Mouse (Mus musculus) MEL (cell line): ENCODE data around the gene Eif2b1. TPM values are rescaled to one million over a fixed set of nuclear protein-coding genes. Genes with fewer than 3 reads are reported as not detected.
A peak's percentile ranks its signal among the peaks of the same experiment; 100 is the strongest.

Source experiments
- DNase-seq: peaks from one replicate; pipeline ENCODE4 v3.0.0; 2011; ENCODE audit warnings: low read depth, low spot score
- H3K27ac ChIP-seq: 2 replicates; pipeline ENCODE4 v1.5.1; 2012; ENCODE audit warnings: low read depth, mild to moderate bottlenecking, control low read depth, low read length, moderate library complexity; ENCODE audit not compliant: control insufficient read depth
- H3K27me3 ChIP-seq, 2 experiments: fragments of 150-350 bp in 1 of 2; sonication (generic) in 1 of 2; 2 replicates each; pipeline ENCODE4 v1.6.1; 2012; ENCODE audit warnings: low read length in 2 of 2, mild to moderate bottlenecking in 2 of 2, improper control_type of control experiment in 1 of 2, moderate library complexity in 1 of 2; ENCODE audit not compliant: insufficient read depth in 2 of 2, control insufficient read depth in 1 of 2
- H3K36me3 ChIP-seq, 2 experiments: 2 replicates each; pipeline ENCODE4 v1.6.1; 2012 to 2014; ENCODE audit warnings: low read length in 2 of 2, improper control_type of control experiment in 1 of 2, inconsistent platforms in 1 of 2, mild to moderate bottlenecking in 1 of 2; ENCODE audit not compliant: insufficient read depth in 2 of 2, control insufficient read depth in 1 of 2
- H3K4me1 ChIP-seq, 2 experiments: fragments of 150-350 bp in 1 of 2; sonication (generic) in 1 of 2; 2 replicates each; pipeline ENCODE4 v1.6.1; 2012; ENCODE audit warnings: low read length in 2 of 2, improper control_type of control experiment in 1 of 2, mild to moderate bottlenecking in 1 of 2; ENCODE audit not compliant: insufficient read depth in 2 of 2, control insufficient read depth in 1 of 2
- H3K4me3 ChIP-seq, 2 experiments: fragments of 150-350 bp in 1 of 2; sonication (generic) in 1 of 2; 2 replicates each; pipeline ENCODE4 v1.5.1; 2012; ENCODE audit warnings: low read depth in 2 of 2, low read length in 2 of 2, mild to moderate bottlenecking in 2 of 2, moderate library complexity in 2 of 2, control low read depth in 1 of 2, improper control_type of control experiment in 1 of 2; ENCODE audit not compliant: control insufficient read depth in 1 of 2, insufficient read depth in 1 of 2
- H3K79me2 ChIP-seq: 2 replicates; pipeline ENCODE4 v1.6.1; 2012; ENCODE audit warnings: mild to moderate bottlenecking, low read length, moderate library complexity; ENCODE audit not compliant: control insufficient read depth, poor library complexity, insufficient read depth
- H3K9ac ChIP-seq: 2 replicates; pipeline ENCODE4 v1.6.1; 2012; ENCODE audit warnings: low read depth, mild to moderate bottlenecking, control low read depth, low read length, moderate library complexity; ENCODE audit not compliant: control insufficient read depth, poor library complexity, severe bottlenecking
- H3K9me3 ChIP-seq: fragments of 150-350 bp; sonication (generic); replicated peaks from 2 replicates; pipeline ENCODE4 v1.6.1; 2012; ENCODE audit warnings: mild to moderate bottlenecking, low read length, improper control_type of control experiment, moderate library complexity; ENCODE audit not compliant: insufficient read depth
- BHLHE40 ChIP-seq: IDR thresholded peaks from 2 replicates; pipeline ENCODE4 v1.6.1; 2012; ENCODE audit warnings: low read depth, mild to moderate bottlenecking, inconsistent platforms, low read length, improper control_type of control experiment, borderline replicate concordance
- CHD1 ChIP-seq: IDR thresholded peaks from 2 replicates; pipeline ENCODE4 v1.6.1; 2012; ENCODE audit warnings: low read depth, mild to moderate bottlenecking, inconsistent platforms, low read length, improper control_type of control experiment
- ELF1 ChIP-seq: IDR thresholded peaks from 2 replicates; pipeline ENCODE4 v1.6.1; 2014; ENCODE audit warnings: low read depth, mild to moderate bottlenecking, inconsistent platforms, low read length, improper control_type of control experiment, moderate library complexity
- EP300 ChIP-seq, 2 experiments: IDR thresholded peaks; 2 replicates each; pipeline ENCODE4 v1.6.1; 2011; ENCODE audit warnings: improper control_type of control experiment in 2 of 2, low read length in 2 of 2, low read depth in 1 of 2, mild to moderate bottlenecking in 1 of 2
- JUND ChIP-seq: IDR thresholded peaks from 2 replicates; pipeline ENCODE4 v1.6.1; 2011; ENCODE audit warnings: low read depth, mild to moderate bottlenecking, improper control_type of control experiment, low read length
- MAX ChIP-seq: IDR thresholded peaks from 2 replicates; pipeline ENCODE4 v1.6.1; 2011; ENCODE audit warnings: low read length, improper control_type of control experiment
- MAZ ChIP-seq: IDR thresholded peaks from 2 replicates; pipeline ENCODE4 v1.6.1; 2012; ENCODE audit warnings: low read depth, mild to moderate bottlenecking, inconsistent platforms, low read length, improper control_type of control experiment
- MEF2A ChIP-seq: IDR thresholded peaks from 2 replicates; pipeline ENCODE4 v1.6.1; 2014; ENCODE audit warnings: low read depth, mild to moderate bottlenecking, inconsistent platforms, low read length, improper control_type of control experiment; ENCODE audit not compliant: poor library complexity, insufficient replicate concordance, severe bottlenecking; ENCODE audit errors: extremely low read depth
- MXI1 ChIP-seq: IDR thresholded peaks from 2 replicates; pipeline ENCODE4 v1.6.1; 2011; ENCODE audit warnings: mild to moderate bottlenecking, low read depth, low read length, improper control_type of control experiment
- MYB ChIP-seq: IDR thresholded peaks from 2 replicates; pipeline ENCODE4 v1.6.1; 2011; ENCODE audit warnings: mild to moderate bottlenecking, low read depth, low read length, improper control_type of control experiment
- MYC ChIP-seq: IDR thresholded peaks from 2 replicates; pipeline ENCODE4 v1.6.1; 2011; ENCODE audit warnings: low read depth, mild to moderate bottlenecking, low read length, improper control_type of control experiment, moderate library complexity
- NRF1 ChIP-seq: IDR thresholded peaks from 2 replicates; pipeline ENCODE4 v1.6.1; 2014; ENCODE audit warnings: low read depth, mild to moderate bottlenecking, inconsistent platforms, low read length, improper control_type of control experiment, moderate library complexity; ENCODE audit not compliant: poor library complexity, insufficient read depth, severe bottlenecking
- POLR2A ChIP-seq, 2 experiments: IDR thresholded peaks; 2 replicates each; pipeline ENCODE4 v1.6.1; 2011 to 2012; ENCODE audit warnings: low read length in 2 of 2, mild to moderate bottlenecking in 2 of 2, control low read depth in 1 of 2, improper control_type of control experiment in 1 of 2, low read depth in 1 of 2, moderate library complexity in 1 of 2; ENCODE audit not compliant: control insufficient read depth in 1 of 2, insufficient read depth in 1 of 2, poor library complexity in 1 of 2
- RAD21 ChIP-seq: IDR thresholded peaks from 2 replicates; pipeline ENCODE4 v1.6.1; 2011; ENCODE audit warnings: mild to moderate bottlenecking, low read depth, low read length, improper control_type of control experiment
- RCOR1 ChIP-seq: IDR thresholded peaks from 2 replicates; pipeline ENCODE4 v1.6.1; 2012; ENCODE audit warnings: low read depth, mild to moderate bottlenecking, inconsistent platforms, low read length, improper control_type of control experiment
- TAL1 ChIP-seq: IDR thresholded peaks from 2 replicates; pipeline ENCODE4 v1.6.1; 2012; ENCODE audit warnings: mild to moderate bottlenecking, inconsistent platforms, low read length, moderate library complexity, mixed read lengths
- TBP ChIP-seq: IDR thresholded peaks from 2 replicates; pipeline ENCODE4 v1.8.0; 2011; ENCODE audit warnings: low read depth, low read length, improper control_type of control experiment
- TCF12 ChIP-seq: IDR thresholded peaks from 2 replicates; pipeline ENCODE4 v1.6.1; 2014; ENCODE audit warnings: low read depth, mild to moderate bottlenecking, inconsistent platforms, low read length, improper control_type of control experiment, moderate library complexity
- UBTF ChIP-seq: IDR thresholded peaks from 2 replicates; pipeline ENCODE4 v1.6.1; 2012; ENCODE audit warnings: low read depth, mild to moderate bottlenecking, inconsistent platforms, low read length, improper control_type of control experiment, moderate library complexity, borderline replicate concordance; ENCODE audit not compliant: insufficient read depth
- USF1 ChIP-seq: IDR thresholded peaks from 2 replicates; pipeline ENCODE4 v1.6.1; 2014; ENCODE audit warnings: low read depth, mild to moderate bottlenecking, inconsistent platforms, low read length, improper control_type of control experiment, moderate library complexity
- ZKSCAN1 ChIP-seq: IDR thresholded peaks from 2 replicates; pipeline ENCODE4 v1.6.1; 2012; ENCODE audit warnings: low read depth, mild to moderate bottlenecking, inconsistent platforms, low read length, improper control_type of control experiment, moderate library complexity
- ZNF384 ChIP-seq: IDR thresholded peaks from 2 replicates; pipeline ENCODE4 v1.6.1; 2012; ENCODE audit warnings: low read depth, mild to moderate bottlenecking, inconsistent platforms, low read length, improper control_type of control experiment
- polyA plus RNA-seq, 2 experiments: library from polyadenylated mRNA; stranded (reverse) in 1 of 2; unstranded in 1 of 2; fragments of >175 nt in 1 of 2; fragments of >200 nt in 1 of 2; gene quantifications; 2 replicates each; pipeline versions ENCODE4 v1.2.1 to v1.2.4; 2012; ENCODE audit warnings: low replicate concordance in 2 of 2, low read depth in 1 of 2; ENCODE audit not compliant: insufficient read length in 2 of 2, insufficient read depth in 1 of 2, missing spikeins in 1 of 2
- total RNA-seq: library from RNA; depleted of rRNA; stranded (reverse); fragments of 300-350 nt; gene quantifications from 2 replicates; pipeline ENCODE4 v1.2.3, GENCODE M21; 2012

The Eif2b1 gene
- total and polyA plus RNA-seq, 3 experiments, result 119 to 599 (median 126) TPM

DNA sequence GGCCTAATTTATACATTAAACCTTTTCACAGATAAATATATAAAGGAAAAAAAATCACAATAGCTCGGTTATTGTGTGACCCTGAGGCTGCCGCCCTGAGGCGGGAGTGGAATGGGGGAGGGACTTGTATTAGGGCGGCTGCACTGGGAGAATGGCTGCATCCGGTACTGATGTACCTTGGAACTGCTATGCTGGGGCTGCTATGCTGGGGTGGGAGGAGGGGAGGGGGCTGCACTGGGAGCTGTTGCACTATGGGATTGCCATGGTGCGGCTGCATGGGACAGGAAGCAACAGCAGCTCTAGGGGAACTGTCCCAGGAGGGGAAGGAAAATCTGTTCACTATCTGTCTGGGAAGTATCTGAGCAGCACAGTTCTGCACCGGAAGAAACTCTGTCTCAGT, 46.5 kb downstream of the Eif2b1 start:
- TF ChIP-seq TAL1 (no peak), MYC (no peak), MAZ (no peak), TBP (no peak), UBTF (no peak), NRF1 (no peak), JUND (no peak), POLR2A (IDR thresholded peaks at IDR 0.05; ENCODE audit: control insufficient read depth in 1 of 2, insufficient read depth in 1 of 2, low read depth in 1 of 2, low read length in 2 of 2, poor library complexity in 1 of 2) (no peak), RAD21 (no peak), BHLHE40 (no peak), MAX (no peak)
- no peak overlapping the region for H3K4me3 ChIP-seq
- no peaks in the 10 kb centered on the region for H3K9me3 ChIP-seq
- H3K27me3 ChIP-seq, result no peaks in the 10 kb centered on the region
- no peak overlapping the region for H3K27ac ChIP-seq
- peaks cover 2% of the 10 kb centered on the region; the same call in 1 of the 2 replicates for H3K79me2 ChIP-seq
- H3K4me1 ChIP-seq, result peaks cover 14 to 19% of the 10 kb centered on the region in 2 experiments
- H3K36me3 ChIP-seq, result peaks cover 0 to 8% of the 10 kb centered on the region in 2 experiments; a peak in 2 of 4 replicates
- no peak overlapping the region for H3K9ac ChIP-seq
- DNase-seq, result no peak

DNA sequence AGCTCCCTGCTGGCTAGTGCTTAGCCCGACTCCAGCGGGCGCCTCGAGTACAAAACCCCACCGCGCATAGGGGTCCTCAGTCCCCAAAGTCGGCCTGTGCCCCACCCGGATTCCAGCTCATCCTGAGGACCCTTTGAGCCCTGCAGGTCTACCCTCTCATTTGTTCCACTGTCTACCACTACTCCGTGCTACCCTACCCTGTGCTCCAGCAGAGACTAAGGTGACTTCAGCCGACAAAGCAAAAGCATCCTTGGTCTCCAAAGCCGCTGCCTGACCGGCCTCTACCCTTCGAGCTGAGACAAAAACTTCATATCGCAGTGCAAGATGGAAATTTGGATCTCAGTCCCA, 47.4 kb downstream of the Eif2b1 start:
- Histone ChIP-seq H3K9me3 (no peaks in the 10 kb centered on the region), H3K79me2 (peaks cover 2% of the 10 kb centered on the region; the same call in 1 of the 2 replicates), H3K36me3 (peaks cover 0 to 8% of the 10 kb centered on the region in 2 experiments; a peak in 2 of 4 replicates), H3K9ac (peak overlapping the region; percentile 16), H3K4me1 (peaks cover 14 to 19% of the 10 kb centered on the region in 2 experiments), H3K27me3 (no peaks in the 10 kb centered on the region), H3K27ac (no peak overlapping the region), H3K4me3 (peak overlapping the region; percentile 78 to 99)
- TF ChIP-seq POLR2A (IDR thresholded peaks at IDR 0.05; ENCODE audit: control insufficient read depth in 1 of 2, insufficient read depth in 1 of 2, low read depth in 1 of 2, low read length in 2 of 2, poor library complexity in 1 of 2), result no peak
- TF ChIP-seq MYB, result no peak
- no peak for TF ChIP-seq USF1
- no peak for TF ChIP-seq ZNF384
- TF ChIP-seq EP300 (IDR thresholded peaks at IDR 0.05; ENCODE audit: low read depth in 1 of 2, low read length in 2 of 2), result no peak
- TF ChIP-seq MAZ, result no peak
- TF ChIP-seq MXI1, result no peak
- no peak for TF ChIP-seq TCF12
- no peak for TF ChIP-seq TBP
- no peak for TF ChIP-seq MEF2A
- no peak for TF ChIP-seq ELF1
- TF ChIP-seq BHLHE40, result no peak
- no peak for TF ChIP-seq ZKSCAN1
- TF ChIP-seq RAD21, result no peak
- TF ChIP-seq CHD1, result no peak
- TF ChIP-seq RCOR1, result no peak
- no peak for DNase-seq
